Mouse (Mus musculus): ENCODE measurements at regions not wholly inside any gene's neighbourhood (a gene's known extent, or its start where the extent isn't known, plus 50 kb on each side); places are given as distances from the start of the nearest gene placed in this dataset.

DNA sequence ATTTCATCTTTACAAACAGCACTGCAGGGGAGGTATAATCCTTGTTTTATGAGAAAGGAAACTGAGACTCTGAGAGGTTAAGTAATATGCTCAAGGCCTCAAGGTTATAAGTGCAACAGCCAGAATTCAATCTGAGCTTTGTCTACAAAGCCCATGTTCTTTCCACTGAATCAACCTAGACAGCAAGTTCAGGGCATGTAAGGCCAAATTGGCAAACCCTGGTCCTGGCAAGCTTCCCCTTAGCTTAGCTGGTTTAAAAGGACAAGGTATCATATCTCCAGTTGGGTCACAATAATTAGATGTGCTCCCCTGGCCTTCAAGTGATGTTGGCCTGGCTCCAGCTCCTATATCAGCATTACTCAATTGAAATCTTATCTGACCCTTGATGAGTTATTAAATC, 313.2 kb downstream of the Olfr1505 start:
- TF ChIP-seq POLR2A (IDR thresholded peaks at IDR 0.05; ENCODE audit: borderline replicate concordance, extremely low read depth, insufficient read depth, insufficient read length, poor library complexity, severe bottlenecking) (no peak), CTCF (IDR thresholded peaks at IDR 0.05; ENCODE audit: borderline replicate concordance, extremely low read depth, insufficient read depth, insufficient read length) (no peak)
